Mouse (Mus musculus): ENCODE measurements around the gene Camk1g. TPM values are rescaled to one million over a fixed set of nuclear protein-coding genes. Genes with fewer than 3 reads are reported as not detected.

Camk1g gene
- total RNA-seq, 2 experiments from 2014 or later, result 30.7 to 37.8 TPM

- DNase-seq (ENCODE audit: low spot score in 2 of 2), result peak in 1 of 2 experiments; percentile 68
Observed at GRCm38 (mm10) chr1:193336122-193337017, 33.7 kb downstream of the Camk1g start.

- no peak for DNase-seq (ENCODE audit: low spot score in 2 of 2)
Observed at GRCm38 (mm10) chr1:193334546-193334945, 35.6 kb downstream of the Camk1g start.

- no peak for DNase-seq (ENCODE audit: low spot score in 2 of 2)
Observed at GRCm38 (mm10) chr1:193333776-193334175, 36.3 kb downstream of the Camk1g start.

GRCm38 (mm10) chr1:193332671-193333070 is 37.4 kb downstream of the Camk1g start:
- no peak for DNase-seq (ENCODE audit: low spot score in 2 of 2)

- no peak for DNase-seq (ENCODE audit: low spot score in 2 of 2)
Observed at GRCm38 (mm10) chr1:193332018-193332417, 38.1 kb downstream of the Camk1g start.

- DNase-seq (ENCODE audit: low spot score in 2 of 2), result no peak
Observed at GRCm38 (mm10) chr1:193330626-193331025, 39.5 kb downstream of the Camk1g start.

GRCm38 (mm10) chr1:193330172-193330571 is 39.9 kb downstream of the Camk1g start:
- DNase-seq (ENCODE audit: low spot score in 2 of 2), result peak; percentile 89 to 90

- DNase-seq (ENCODE audit: low spot score in 2 of 2), result no peak
Observed at GRCm38 (mm10) chr1:193329557-193329956, 40.5 kb downstream of the Camk1g start.

- no peak for DNase-seq (ENCODE audit: low spot score in 2 of 2)
Observed at GRCm38 (mm10) chr1:193327686-193328085, 42.4 kb downstream of the Camk1g start.

- DNase-seq (ENCODE audit: low spot score in 2 of 2), result no peak
Observed at GRCm38 (mm10) chr1:193327216-193327615, 42.9 kb downstream of the Camk1g start.

- DNase-seq (ENCODE audit: low spot score in 2 of 2), result no peak
Observed at GRCm38 (mm10) chr1:193326456-193327145, 43.5 kb downstream of the Camk1g start.

- DNase-seq (ENCODE audit: low spot score in 2 of 2), result no peak
Observed at GRCm38 (mm10) chr1:193325891-193326290, 44.2 kb downstream of the Camk1g start.

- DNase-seq (ENCODE audit: low spot score in 2 of 2), result no peak
Observed at GRCm38 (mm10) chr1:193324224-193324623, 45.9 kb downstream of the Camk1g start.

GRCm38 (mm10) chr1:193323686-193324085 is 46.4 kb downstream of the Camk1g start:
- no peak for DNase-seq (ENCODE audit: low spot score in 2 of 2)

- no peak for DNase-seq (ENCODE audit: low spot score in 2 of 2)
Observed at GRCm38 (mm10) chr1:193320398-193320797, 49.7 kb downstream of the Camk1g start.

GRCm38 (mm10) chr1:193319721-193320120 is 50.4 kb downstream of the Camk1g start:
- no peak for DNase-seq (ENCODE audit: low spot score in 2 of 2)

GRCm38 (mm10) chr1:193317159-193317559 is 52.9 kb downstream of the Camk1g start:
- DNase-seq (ENCODE audit: low spot score in 2 of 2), result peak in 1 of 2 experiments; percentile 77

- DNase-seq (ENCODE audit: low spot score in 2 of 2), result no peak
Observed at GRCm38 (mm10) chr1:193316358-193316750, 53.7 kb downstream of the Camk1g start.

GRCm38 (mm10) chr1:193315705-193316357 is 54.3 kb downstream of the Camk1g start:
- DNase-seq (ENCODE audit: low spot score in 2 of 2), result peak in 1 of 2 experiments; percentile 71

GRCm38 (mm10) chr1:193311596-193311995 is 58.5 kb downstream of the Camk1g start:
- DNase-seq (ENCODE audit: low spot score in 2 of 2), result no peak

- DNase-seq (ENCODE audit: low spot score in 2 of 2), result no peak
Observed at GRCm38 (mm10) chr1:193310519-193311085, 59.5 kb downstream of the Camk1g start.
